Mouse (Mus musculus): ENCODE data around the gene Neu4. TPM values are rescaled to one million over a fixed set of nuclear protein-coding genes. Genes with fewer than 3 reads are reported as not detected.

Neu4 gene
- polyA plus RNA-seq, 1 experiment from 2014 or later = not detected

DNA sequence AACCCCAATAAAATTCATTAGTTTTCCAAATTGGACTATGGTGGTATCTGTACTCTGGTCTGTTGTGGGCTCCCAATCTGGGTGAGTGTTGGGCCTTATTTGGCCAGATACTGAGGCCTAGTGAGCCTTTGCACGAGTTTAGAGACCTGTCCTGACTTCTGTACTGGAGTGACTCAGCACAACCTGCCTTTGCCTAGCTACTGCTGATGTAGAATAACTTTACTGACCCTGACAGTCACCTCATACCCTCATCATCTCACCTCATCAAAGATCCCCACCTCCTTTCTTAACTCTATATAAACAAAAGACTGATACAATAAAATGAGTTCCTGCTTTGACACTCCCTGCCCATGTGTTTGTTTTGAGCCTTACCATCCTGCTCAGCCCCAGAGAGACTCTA is 56.5 kb downstream of the Neu4 start:
- H3K36me3 ChIP-seq (ENCODE audit: control insufficient read depth, insufficient read depth, low read length) = no peaks in the 10 kb centered on the region
- H3K9ac ChIP-seq (ENCODE audit: low read depth, low read length) = no peak overlapping the region
- 30% methylated on average over 1 of the region's 1 CpGs for WGBS
- no peaks in the 10 kb centered on the region for H3K4me1 ChIP-seq (ENCODE audit: control insufficient read depth, insufficient read depth, low read length)
- no peak overlapping the region for H3K27ac ChIP-seq (ENCODE audit: low read length)
- H3K27me3 ChIP-seq (replicated peaks; ENCODE audit: control insufficient read depth, insufficient read depth, low read length) = no peaks in the 10 kb centered on the region
- H3K4me3 ChIP-seq (ENCODE audit: low read length) = no peak overlapping the region
- no peaks in the 10 kb centered on the region for H3K9me3 ChIP-seq (ENCODE audit: control insufficient read depth, low read length)
- no peak overlapping the region for H3K4me2 ChIP-seq (ENCODE audit: low read depth, low read length)
- ATAC-seq = no peak

Other genes starting within 250 kb of the Neu4 start
- gene Dtymk, start 218.5 kb upstream of the Neu4 start, polyA plus RNA-seq (2015; fragmentation: Nextera tagmentation; extraction: Ambion mirVana) = 176 and 191 TPM in 2 replicates
- gene Ing5, start 216.5 kb upstream of the Neu4 start, polyA plus RNA-seq (2015; fragmentation: Nextera tagmentation; extraction: Ambion mirVana) = 15.9 TPM in 2 replicates
- gene D2hgdh, start 195.5 kb upstream of the Neu4 start, polyA plus RNA-seq (2015; fragmentation: Nextera tagmentation; extraction: Ambion mirVana) = 15.8 and 16.9 TPM in 2 replicates
- gene Gal3st2, start 159.1 kb upstream of the Neu4 start, polyA plus RNA-seq (2015; fragmentation: Nextera tagmentation; extraction: Ambion mirVana) = 0.12 and 0.13 TPM in 2 replicates
- gene Gal3st2b, start 102.1 kb upstream of the Neu4 start, polyA plus RNA-seq (2015; fragmentation: Nextera tagmentation; extraction: Ambion mirVana) = 0.06 and 0.27 TPM in 2 replicates
- 0.01 TPM in 1 of 2 replicates, not detected in the other for gene Gal3st2c, start 29.9 kb upstream of the Neu4 start, polyA plus RNA-seq (2015; fragmentation: Nextera tagmentation; extraction: Ambion mirVana)
- gene Pdcd1, start 32.1 kb downstream of the Neu4 start, polyA plus RNA-seq (2015; fragmentation: Nextera tagmentation; extraction: Ambion mirVana) = 0.51 and 0.72 TPM in 2 replicates

Measured in intestine, embryonic 16.5 days (tissue).